Mouse (Mus musculus) liver, embryonic 11.5 days (tissue): ENCODE data around the gene Cask. TPM values are rescaled to one million over a fixed set of nuclear protein-coding genes. Genes with fewer than 3 reads are reported as not detected.

Experiments used
- ATAC-seq: fragments of 200-750 bp; cut with Nextera tagmentation; replicated peaks from 2 replicates; pipeline ENCODE4 v1.8.0; 2017; ENCODE audit warnings: moderate number of reproducible peaks, mild to moderate bottlenecking, moderate TSS enrichment, moderate library complexity; ENCODE audit not compliant: low FRiP score
- DNase-seq: peaks from one replicate; pipeline ENCODE4 v3.0.0-alpha.2; 2017; ENCODE audit warnings: low spot score
- H3K27ac ChIP-seq: fragments of 300-500 bp; sonication (generic); 2 replicates; pipeline ENCODE4 v1.5.1; 2014; ENCODE audit warnings: mild to moderate bottlenecking, low read depth, low read length, control low read depth
- H3K27me3 ChIP-seq: fragments of 300-500 bp; sonication (generic); replicated peaks from 2 replicates; pipeline ENCODE4 v1.6.1; 2014; ENCODE audit warnings: low read length, mixed read lengths; ENCODE audit not compliant: control insufficient read depth, insufficient read depth
- H3K36me3 ChIP-seq: fragments of 300-500 bp; sonication (generic); 2 replicates; pipeline ENCODE4 v1.6.1; 2014; ENCODE audit warnings: mild to moderate bottlenecking, low read length, moderate library complexity, mixed read lengths; ENCODE audit not compliant: control insufficient read depth, insufficient read depth
- H3K4me1 ChIP-seq: fragments of 300-500 bp; sonication (generic); replicated peaks from 2 replicates; pipeline ENCODE4 v1.6.1; 2014; ENCODE audit warnings: low read length, mixed read lengths; ENCODE audit not compliant: control insufficient read depth, insufficient read depth
- H3K4me2 ChIP-seq: fragments of 300-500 bp; sonication (generic); 2 replicates; pipeline ENCODE4 v1.6.1; 2014; ENCODE audit warnings: mild to moderate bottlenecking, control low read depth, moderate library complexity
- H3K4me3 ChIP-seq: fragments of 300-500 bp; sonication (generic); 2 replicates; pipeline ENCODE4 v1.5.1; 2014; ENCODE audit warnings: low read depth, low read length, control low read depth
- H3K9ac ChIP-seq: fragments of 300-500 bp; sonication (generic); 2 replicates; pipeline ENCODE4 v1.6.1; 2014; ENCODE audit warnings: low read depth, low read length, control low read depth
- H3K9me3 ChIP-seq: fragments of 300-500 bp; sonication (generic); 2 replicates; pipeline ENCODE4 v1.6.1; 2016; ENCODE audit warnings: low read length, inconsistent platforms, mixed read lengths; ENCODE audit not compliant: control insufficient read depth
- WGBS: fragments of 180-500 bp; shearing (Covaris S2); extraction: QIAGEN DNeasy Blood & Tissue Kit; methylation state at CpG from one replicate; pipeline ENCODE4 v1.1.7; 2014; 5-methylcytosine and 5-hydroxymethylcytosine counted together
- polyA plus RNA-seq: library from polyadenylated mRNA; unstranded; fragments of >200 nt; fragmentation: Nextera tagmentation; extraction: Ambion mirVana; gene quantifications from 2 replicates; pipeline ENCODE4 v1.2.1, GENCODE M21; 2014

The Cask gene
- polyA plus RNA-seq, 1 experiment from 2014 or later: 3.5 TPM

DNA sequence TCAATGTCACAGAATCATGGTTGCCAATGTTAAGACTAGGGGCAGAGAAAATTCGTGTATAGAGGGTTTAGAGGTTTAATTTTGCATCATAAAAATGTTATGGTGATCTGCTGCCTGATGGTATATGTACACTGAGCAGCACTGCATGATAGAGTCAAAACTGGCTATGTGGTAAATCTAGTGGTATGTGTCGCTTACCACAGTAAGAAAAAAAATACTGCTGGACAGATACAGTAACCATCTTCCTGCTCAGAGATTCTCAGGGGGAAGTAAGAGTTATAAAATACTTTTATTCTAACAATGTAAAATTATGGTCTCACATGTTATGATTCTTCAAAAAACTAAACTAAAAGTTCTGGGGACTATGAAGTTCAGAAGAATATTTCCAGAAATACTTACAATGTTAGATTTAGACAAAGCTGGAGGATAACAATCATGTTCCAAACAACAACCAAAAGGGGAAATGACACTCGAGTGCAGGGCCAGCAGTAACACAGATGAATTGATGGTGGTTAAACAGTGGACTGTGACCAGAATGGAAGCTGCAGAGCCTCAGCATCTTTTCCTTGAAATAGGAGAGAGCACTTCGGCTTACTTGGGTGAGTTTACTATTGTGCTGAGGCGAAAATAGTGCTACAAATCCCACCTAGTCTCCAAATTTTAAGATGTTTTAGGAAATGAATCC lies 219.4 kb downstream of the Cask start, which contains the start of gene Gpr34:
Gpr34 (plus strand) TSS at position 491 of the 685 bp plus-strand sequence.
- Histone ChIP-seq H3K4me1 (no peaks in the 10 kb centered on the region), H3K27me3 (no peaks in the 10 kb centered on the region; the same call in 1 of the 2 replicates), H3K27ac (no peak within 1 kb of the TSS), H3K9ac (no peak within 1 kb of the TSS), H3K9me3 (no peaks in the 10 kb centered on the region), H3K4me3 (no peak within 1 kb of the TSS), H3K4me2 (no peak within 1 kb of the TSS), H3K36me3 (no peaks in the 10 kb centered on the region)
- DNase-seq (no peak), ATAC-seq (no peak)
- WGBS: 52% methylated on average over 5 of the region's 5 CpGs

DNA sequence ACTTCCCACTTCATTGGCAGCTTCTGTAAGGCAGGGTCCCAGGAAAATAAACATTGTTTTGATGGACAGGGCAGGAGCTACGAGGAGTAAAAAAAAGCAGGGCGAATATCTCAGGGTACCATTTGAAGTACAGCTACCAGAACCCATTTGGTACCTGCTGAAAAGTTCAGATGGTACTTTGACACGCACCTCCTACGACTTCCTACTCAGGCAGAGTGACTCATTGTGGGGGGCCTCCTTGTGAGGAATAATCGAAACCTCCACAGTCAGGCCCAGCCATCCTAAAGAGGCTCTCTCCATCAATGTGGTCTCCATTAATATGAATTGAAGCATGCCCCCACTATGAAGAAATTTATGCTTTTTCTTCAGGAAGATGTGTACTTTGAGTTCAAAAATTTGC lies 228.5 kb downstream of the Cask start:
- no peak overlapping the region for H3K4me2 ChIP-seq
- ATAC-seq (no peak), DNase-seq (no peak)
- H3K9ac ChIP-seq: no peak overlapping the region
- H3K27me3 ChIP-seq: no peaks in the 10 kb centered on the region
- 76% methylated on average over 5 of the region's 5 CpGs for WGBS
- no peaks in the 10 kb centered on the region for H3K36me3 ChIP-seq
- H3K4me3 ChIP-seq: no peak overlapping the region
- no peak overlapping the region for H3K27ac ChIP-seq
- H3K4me1 ChIP-seq: no peaks in the 10 kb centered on the region
- no peaks in the 10 kb centered on the region for H3K9me3 ChIP-seq

DNA sequence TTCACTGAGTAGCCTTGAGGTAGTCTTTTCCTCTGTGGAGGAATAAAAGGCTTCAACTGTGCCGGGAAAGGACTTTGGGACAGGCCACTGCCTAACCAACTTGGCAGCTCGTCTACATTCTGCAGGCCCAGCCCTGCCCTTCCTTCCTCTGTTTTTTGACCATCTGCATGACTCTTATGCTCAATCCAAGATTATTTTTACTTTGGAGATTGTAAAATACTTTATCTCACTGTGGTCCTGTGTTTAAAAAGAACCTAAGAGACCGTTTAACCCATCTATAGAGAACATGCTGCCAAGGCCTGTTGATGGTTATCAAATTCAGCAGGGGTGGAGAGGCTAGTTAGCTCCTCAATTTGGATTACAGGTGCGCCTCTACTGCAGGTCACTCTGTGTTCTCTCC lies 229.7 kb downstream of the Cask start:
- Histone ChIP-seq H3K4me1 (no peaks in the 10 kb centered on the region), H3K27me3 (no peaks in the 10 kb centered on the region), H3K9ac (no peak overlapping the region), H3K4me2 (no peak overlapping the region), H3K9me3 (no peaks in the 10 kb centered on the region), H3K4me3 (no peak overlapping the region), H3K36me3 (no peaks in the 10 kb centered on the region), H3K27ac (no peak overlapping the region)
- ATAC-seq: no peak
- WGBS: 75% methylated on average over 4 of the region's 4 CpGs
- DNase-seq: no peak

DNA sequence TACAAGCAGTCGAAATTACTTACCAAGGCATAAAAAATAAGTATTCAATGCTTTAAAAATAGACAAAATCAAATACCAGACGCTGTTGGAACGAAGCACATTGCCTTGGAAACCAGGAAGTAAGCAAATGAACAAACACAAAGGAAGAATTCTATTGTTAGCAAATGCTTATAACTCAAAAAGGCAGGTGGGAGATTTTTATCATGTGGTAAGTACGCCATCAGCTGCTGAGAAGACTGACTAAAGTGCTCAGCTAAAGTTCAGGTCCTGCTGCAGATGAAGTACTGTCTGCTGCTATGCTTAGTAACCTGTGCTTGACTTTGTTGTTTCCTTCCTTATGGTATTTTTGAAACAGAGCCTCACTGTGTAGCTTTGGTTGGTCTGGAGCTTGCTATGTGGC lies 232.7 kb downstream of the Cask start:
- Histone ChIP-seq H3K4me2 (no peak overlapping the region), H3K27ac (no peak overlapping the region), H3K9me3 (no peaks in the 10 kb centered on the region), H3K4me1 (no peaks in the 10 kb centered on the region), H3K4me3 (no peak overlapping the region), H3K27me3 (no peaks in the 10 kb centered on the region), H3K9ac (no peak overlapping the region), H3K36me3 (no peaks in the 10 kb centered on the region)
- ATAC-seq (no peak), DNase-seq (no peak)
- 73% methylated on average over 4 of the region's 4 CpGs for WGBS

DNA sequence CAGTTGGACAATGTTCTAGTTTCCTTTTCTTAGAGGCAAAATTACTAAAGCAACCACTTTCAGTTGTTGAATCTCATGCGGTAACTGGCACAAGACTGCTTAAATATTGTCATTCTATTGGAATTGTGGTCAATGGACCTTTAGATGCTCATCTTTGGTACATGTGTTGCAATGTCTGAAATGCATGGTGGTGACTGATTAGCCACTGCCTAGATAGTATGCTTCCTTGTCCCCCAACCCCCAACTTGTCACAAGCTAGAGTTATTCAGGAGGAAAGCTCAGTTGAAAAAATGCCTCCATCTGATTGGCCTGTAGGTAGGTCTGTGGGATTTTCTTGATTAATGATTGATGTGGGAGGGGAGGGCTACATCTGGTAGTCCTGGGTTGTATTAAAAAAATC lies 233.9 kb downstream of the Cask start:
- Histone ChIP-seq H3K27ac (no peak overlapping the region), H3K4me1 (no peaks in the 10 kb centered on the region), H3K36me3 (no peaks in the 10 kb centered on the region), H3K9ac (no peak overlapping the region), H3K4me3 (no peak overlapping the region), H3K4me2 (no peak overlapping the region), H3K9me3 (no peaks in the 10 kb centered on the region), H3K27me3 (no peaks in the 10 kb centered on the region)
- ATAC-seq (no peak), DNase-seq (no peak)
- WGBS: 73% methylated on average over 1 of the region's 1 CpGs

DNA sequence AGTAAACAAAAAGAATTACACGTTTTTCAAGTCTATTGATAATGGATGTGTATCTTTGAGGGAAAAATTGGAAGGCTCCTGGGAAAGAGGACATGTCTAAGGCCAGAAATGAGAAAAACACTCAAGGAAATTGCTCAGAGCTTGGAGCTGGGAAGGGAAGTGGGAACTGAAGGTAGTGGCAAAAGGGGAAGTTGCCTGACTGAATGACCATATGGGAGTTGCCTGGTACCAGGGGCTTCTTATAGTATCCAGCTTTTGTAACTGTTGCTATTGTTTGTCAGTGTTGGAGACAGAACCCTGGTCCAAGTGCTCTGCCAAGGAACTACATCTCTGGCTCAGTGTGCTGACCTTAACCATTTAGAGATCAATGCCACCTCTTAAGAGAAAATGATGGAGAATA lies 234.4 kb downstream of the Cask start:
- no peak overlapping the region for H3K4me3 ChIP-seq
- WGBS: 38% methylated on average over 1 of the region's 1 CpGs

DNA sequence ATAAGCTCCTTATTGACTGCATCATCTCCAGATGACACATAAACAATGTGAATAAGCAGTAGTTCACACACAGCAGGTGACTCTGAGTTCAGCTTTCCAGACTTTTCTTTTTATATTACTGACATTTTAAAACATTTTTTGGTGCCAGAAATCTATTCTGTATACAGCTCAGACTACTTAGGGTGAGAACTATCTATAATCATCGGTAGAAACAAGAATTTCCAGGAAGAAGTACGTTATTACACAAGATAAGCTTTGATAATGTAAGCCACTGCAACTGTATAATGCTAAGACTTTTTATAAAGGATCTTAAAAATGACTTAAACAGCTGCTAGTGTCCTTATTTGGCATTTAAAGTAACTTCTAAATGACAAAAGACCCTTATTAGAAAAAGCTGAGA lies 239.1 kb downstream of the Cask start:
- Histone ChIP-seq H3K4me3 (no peak overlapping the region), H3K27me3 (no peaks in the 10 kb centered on the region), H3K9me3 (no peaks in the 10 kb centered on the region), H3K36me3 (no peaks in the 10 kb centered on the region), H3K4me2 (no peak overlapping the region), H3K27ac (no peak overlapping the region), H3K9ac (no peak overlapping the region), H3K4me1 (no peaks in the 10 kb centered on the region)
- DNase-seq (no peak), ATAC-seq (no peak)
- WGBS: 51% methylated on average over 2 of the region's 2 CpGs

More for the DNA sequence above, 234.4 kb downstream of the Cask start:
- ATAC-seq (no peak), DNase-seq (no peak)
- Histone ChIP-seq H3K4me1 (no peaks in the 10 kb centered on the region), H3K9ac (no peak overlapping the region), H3K9me3 (no peaks in the 10 kb centered on the region), H3K36me3 (no peaks in the 10 kb centered on the region), H3K27me3 (no peaks in the 10 kb centered on the region), H3K4me2 (no peak overlapping the region), H3K27ac (no peak overlapping the region)

DNA sequence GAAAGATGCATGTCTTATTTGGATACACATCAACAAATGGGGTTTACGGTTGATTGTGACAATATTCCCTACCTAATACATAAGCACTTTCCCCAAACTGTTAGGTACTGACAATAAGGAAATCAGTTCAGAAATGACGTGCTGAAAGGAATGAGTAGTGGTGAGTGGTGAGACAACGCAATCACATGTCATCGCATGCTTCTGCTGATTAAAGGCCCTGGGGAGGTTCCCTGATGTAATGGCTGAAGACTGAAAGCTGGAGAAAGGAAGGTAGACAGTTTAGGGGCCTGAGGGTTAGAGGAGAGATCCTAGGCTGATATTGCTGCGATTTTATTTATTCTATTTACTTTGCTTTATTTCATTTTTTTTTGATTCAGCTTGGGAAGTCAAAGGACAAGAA lies 240.1 kb downstream of the Cask start:
- ATAC-seq (no peak), DNase-seq (no peak)
- no peak overlapping the region for H3K4me2 ChIP-seq
- H3K27ac ChIP-seq: no peak overlapping the region
- H3K36me3 ChIP-seq: no peaks in the 10 kb centered on the region
- no peaks in the 10 kb centered on the region for H3K27me3 ChIP-seq
- H3K9me3 ChIP-seq: no peaks in the 10 kb centered on the region
- H3K4me1 ChIP-seq: no peaks in the 10 kb centered on the region
- no peak overlapping the region for H3K9ac ChIP-seq
- no peak overlapping the region for H3K4me3 ChIP-seq
- 87% methylated on average over 5 of the region's 5 CpGs for WGBS

DNA sequence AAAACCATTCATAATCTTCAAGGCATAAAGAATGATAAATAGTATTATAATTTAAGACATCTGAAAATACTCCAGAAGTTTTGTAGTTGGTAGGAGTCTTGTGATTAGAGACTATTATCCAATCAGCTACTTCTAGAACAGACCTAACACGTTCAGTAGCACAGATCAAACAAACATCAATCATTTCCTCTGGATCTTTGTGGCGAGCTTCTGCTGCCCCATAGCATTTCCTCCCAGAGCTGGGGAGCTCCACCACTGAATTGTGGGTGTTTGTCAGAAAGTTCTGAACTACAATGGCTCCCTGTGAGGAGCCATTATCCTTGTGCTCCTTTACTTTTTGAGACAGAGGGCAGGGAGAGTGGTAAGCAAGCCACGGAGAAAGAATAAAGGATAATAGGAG lies 243.4 kb downstream of the Cask start:
- no peak overlapping the region for H3K4me3 ChIP-seq
- 48% methylated on average over 3 of the region's 3 CpGs for WGBS
- H3K27ac ChIP-seq: no peak overlapping the region
- H3K27me3 ChIP-seq: no peaks in the 10 kb centered on the region
- H3K9me3 ChIP-seq: no peaks in the 10 kb centered on the region
- ATAC-seq (no peak), DNase-seq (no peak)
- H3K4me1 ChIP-seq: no peaks in the 10 kb centered on the region
- H3K9ac ChIP-seq: no peak overlapping the region
- no peaks in the 10 kb centered on the region for H3K36me3 ChIP-seq
- no peak overlapping the region for H3K4me2 ChIP-seq
